Mouse (Mus musculus): ENCODE results near the gene Cabp1. TPM values are rescaled to one million over a fixed set of nuclear protein-coding genes. Genes with fewer than 3 reads are reported as not detected.
"Not testable (repeated sequence)": the region's sequence is repeated elsewhere in the genome, so short reads cannot be mapped to it uniquely, and the experiment has no call there.

Gene Cabp1
- polyA plus RNA-seq, 1 experiment from 2014 or later = 0.44 TPM

- TF ChIP-seq EP300 (optimal IDR thresholded peaks at IDR 0.05) = no peak
- 92% methylated on average over 14 of the region's 14 CpGs for WGBS
- peaks cover 27% of the 10 kb centered on the region for H3K36me3 ChIP-seq (ENCODE audit: control insufficient read depth, insufficient read depth, low read length)
- peaks cover 4% of the 10 kb centered on the region; the same call in 1 of the 2 replicates for H3K4me1 ChIP-seq (replicated peaks; ENCODE audit: control insufficient read depth, insufficient read depth)
- no peak overlapping the region for H3K27ac ChIP-seq (replicated peaks)
- no peak for DNase-seq (ENCODE audit: low spot score)
- H3K9ac ChIP-seq (ENCODE audit: low read length) = no peak overlapping the region
- no peaks in the 10 kb centered on the region for H3K9me3 ChIP-seq (ENCODE audit: control insufficient read depth, low read length)
- no peak overlapping the region for H3K4me2 ChIP-seq (replicated peaks; ENCODE audit: low read depth)
- no peak overlapping the region for H3K4me3 ChIP-seq (ENCODE audit: low read depth, low read length)
- no peak for ATAC-seq (ENCODE audit: low FRiP score, low TSS enrichment)
- H3K27me3 ChIP-seq (ENCODE audit: control insufficient read depth, insufficient read depth, low read length) = no peaks in the 10 kb centered on the region
Observed at GRCm38 (mm10) chr5:115149675-115150459, 44.3 kb downstream of the Cabp1 start.

GRCm38 (mm10) chr5:115148872-115149271 lies 45.3 kb downstream of the Cabp1 start:
- not testable (repeated sequence) for DNase-seq (ENCODE audit: low spot score); H3K4me2 ChIP-seq (replicated peaks; ENCODE audit: low read depth); H3K4me3 ChIP-seq (ENCODE audit: low read depth, low read length); H3K27me3 ChIP-seq (ENCODE audit: control insufficient read depth, insufficient read depth, low read length); H3K4me1 ChIP-seq (replicated peaks; ENCODE audit: control insufficient read depth, insufficient read depth); ATAC-seq (ENCODE audit: low FRiP score, low TSS enrichment); H3K27ac ChIP-seq (replicated peaks); H3K9ac ChIP-seq (ENCODE audit: low read length); H3K9me3 ChIP-seq (ENCODE audit: control insufficient read depth, low read length)
- no CpG with 5 or more reads among the region's 1 CpGs for WGBS
- H3K36me3 ChIP-seq (ENCODE audit: control insufficient read depth, insufficient read depth, low read length) = peaks cover 27% of the 10 kb centered on the region

GRCm38 (mm10) chr5:115148378-115148777 lies 45.8 kb downstream of the Cabp1 start:
- peaks cover 2% of the 10 kb centered on the region; the same call in 1 of the 2 replicates for H3K4me1 ChIP-seq (replicated peaks; ENCODE audit: control insufficient read depth, insufficient read depth)
- no peak overlapping the region for H3K27ac ChIP-seq (replicated peaks)
- H3K4me2 ChIP-seq (replicated peaks; ENCODE audit: low read depth) = no peak overlapping the region
- H3K9ac ChIP-seq (ENCODE audit: low read length) = no peak overlapping the region
- ATAC-seq (ENCODE audit: low FRiP score, low TSS enrichment) = no peak
- no peak for TF ChIP-seq EP300 (optimal IDR thresholded peaks at IDR 0.05)
- TF ChIP-seq CTCF (IDR thresholded peaks at IDR 0.05; ENCODE audit: low read depth) = no peak
- no peaks in the 10 kb centered on the region for H3K9me3 ChIP-seq (ENCODE audit: control insufficient read depth, low read length)
- peaks cover 27% of the 10 kb centered on the region for H3K36me3 ChIP-seq (ENCODE audit: control insufficient read depth, insufficient read depth, low read length)
- H3K27me3 ChIP-seq (ENCODE audit: control insufficient read depth, insufficient read depth, low read length) = no peaks in the 10 kb centered on the region
- DNase-seq (ENCODE audit: low spot score) = no peak
- no peak overlapping the region for H3K4me3 ChIP-seq (ENCODE audit: low read depth, low read length)
- WGBS = 95% methylated on average over 8 of the region's 8 CpGs

- Histone ChIP-seq H3K27me3 (ENCODE audit: control insufficient read depth, insufficient read depth, low read length) (no peaks in the 10 kb centered on the region), H3K4me2 (replicated peaks; ENCODE audit: low read depth) (no peak overlapping the region), H3K4me1 (replicated peaks; ENCODE audit: control insufficient read depth, insufficient read depth) (no peaks in the 10 kb centered on the region), H3K4me3 (ENCODE audit: low read depth, low read length) (no peak overlapping the region), H3K27ac (replicated peaks) (no peak overlapping the region), H3K9me3 (ENCODE audit: control insufficient read depth, low read length) (no peaks in the 10 kb centered on the region), H3K9ac (ENCODE audit: low read length) (no peak overlapping the region), H3K36me3 (ENCODE audit: control insufficient read depth, insufficient read depth, low read length) (peaks cover 27% of the 10 kb centered on the region)
- TF ChIP-seq CTCF (IDR thresholded peaks at IDR 0.05; ENCODE audit: low read depth) (no peak), EP300 (optimal IDR thresholded peaks at IDR 0.05) (no peak)
- WGBS = 71% methylated on average over 3 of the region's 3 CpGs
- no peak for DNase-seq (ENCODE audit: low spot score)
- ATAC-seq (ENCODE audit: low FRiP score, low TSS enrichment) = no peak
Observed at GRCm38 (mm10) chr5:115147388-115147787, 46.8 kb downstream of the Cabp1 start.

- H3K27me3 ChIP-seq (ENCODE audit: control insufficient read depth, insufficient read depth, low read length) = no peaks in the 10 kb centered on the region
- no peak overlapping the region for H3K9ac ChIP-seq (ENCODE audit: low read length)
- no peak overlapping the region for H3K4me2 ChIP-seq (replicated peaks; ENCODE audit: low read depth)
- no peaks in the 10 kb centered on the region for H3K4me1 ChIP-seq (replicated peaks; ENCODE audit: control insufficient read depth, insufficient read depth)
- H3K36me3 ChIP-seq (ENCODE audit: control insufficient read depth, insufficient read depth, low read length) = peaks cover 27% of the 10 kb centered on the region
- no peak for ATAC-seq (ENCODE audit: low FRiP score, low TSS enrichment)
- no peak overlapping the region for H3K4me3 ChIP-seq (ENCODE audit: low read depth, low read length)
- no peak overlapping the region for H3K27ac ChIP-seq (replicated peaks)
- DNase-seq (ENCODE audit: low spot score) = no peak
- TF ChIP-seq CTCF (IDR thresholded peaks at IDR 0.05; ENCODE audit: low read depth) (no peak), EP300 (optimal IDR thresholded peaks at IDR 0.05) (no peak)
- no peaks in the 10 kb centered on the region for H3K9me3 ChIP-seq (ENCODE audit: control insufficient read depth, low read length)
Observed at GRCm38 (mm10) chr5:115146747-115147130, 47.4 kb downstream of the Cabp1 start.

GRCm38 (mm10) chr5:115145976-115146746 lies 48.0 kb downstream of the Cabp1 start:
- Histone ChIP-seq H3K9ac (ENCODE audit: low read length) (no peak overlapping the region), H3K27me3 (ENCODE audit: control insufficient read depth, insufficient read depth, low read length) (no peaks in the 10 kb centered on the region), H3K4me3 (ENCODE audit: low read depth, low read length) (no peak overlapping the region), H3K36me3 (ENCODE audit: control insufficient read depth, insufficient read depth, low read length) (peaks cover 27% of the 10 kb centered on the region), H3K9me3 (ENCODE audit: control insufficient read depth, low read length) (no peaks in the 10 kb centered on the region), H3K4me1 (replicated peaks; ENCODE audit: control insufficient read depth, insufficient read depth) (no peaks in the 10 kb centered on the region), H3K4me2 (replicated peaks; ENCODE audit: low read depth) (no peak overlapping the region), H3K27ac (replicated peaks) (no peak overlapping the region)
- 78% methylated on average over 6 of the region's 6 CpGs for WGBS
- TF ChIP-seq CTCF (IDR thresholded peaks at IDR 0.05; ENCODE audit: low read depth) (no peak), EP300 (optimal IDR thresholded peaks at IDR 0.05) (no peak)
- no peak for DNase-seq (ENCODE audit: low spot score)
- ATAC-seq (ENCODE audit: low FRiP score, low TSS enrichment) = no peak

All from stomach, postnatal 0 days (tissue).